Mouse (Mus musculus): ENCODE measurements at regions not wholly inside any gene's neighbourhood (a gene's known extent, or its start where the extent isn't known, plus 50 kb on each side); places are given as distances from the start of the nearest gene placed in this dataset.
"Not testable (repeated sequence)": the region's sequence is repeated elsewhere in the genome, so short reads cannot be mapped to it uniquely, and the experiment has no call there.

GRCm38 (mm10) chr6:102005627-102006026 lies 567.3 kb downstream of the Cntn3 start:
- DNase-seq, result no peak

- no peak for DNase-seq
These were observed 574.7 kb downstream of the Cntn3 start for GRCm38 (mm10) chr6:101998181-101998580.

- no peak for DNase-seq
These were observed 575.3 kb downstream of the Cntn3 start for GRCm38 (mm10) chr6:101997629-101998028.

- DNase-seq, result no peak
These were observed 580.1 kb downstream of the Cntn3 start for GRCm38 (mm10) chr6:101992815-101993214.

DNA sequence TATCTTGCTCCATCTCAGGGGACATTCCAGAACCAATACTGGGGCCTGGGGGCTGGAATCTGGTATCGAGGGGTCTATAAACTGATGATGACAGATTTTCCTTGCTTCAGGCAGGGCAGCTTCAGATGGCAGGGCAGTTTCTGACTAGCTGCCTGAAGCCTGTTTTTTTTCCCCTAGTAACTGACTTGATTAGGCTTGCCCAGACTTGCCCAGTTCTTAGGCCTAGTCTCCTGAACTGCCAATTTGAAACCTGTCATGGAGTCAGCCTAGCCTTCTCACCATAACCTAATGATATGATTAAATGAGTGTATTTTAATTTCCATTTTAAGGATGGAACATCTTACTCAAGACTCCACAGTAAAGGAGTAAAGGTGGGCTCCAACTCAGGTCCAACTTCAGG lies 591.2 kb downstream of the Cntn3 start:
- DNase-seq, result no peak

DNA sequence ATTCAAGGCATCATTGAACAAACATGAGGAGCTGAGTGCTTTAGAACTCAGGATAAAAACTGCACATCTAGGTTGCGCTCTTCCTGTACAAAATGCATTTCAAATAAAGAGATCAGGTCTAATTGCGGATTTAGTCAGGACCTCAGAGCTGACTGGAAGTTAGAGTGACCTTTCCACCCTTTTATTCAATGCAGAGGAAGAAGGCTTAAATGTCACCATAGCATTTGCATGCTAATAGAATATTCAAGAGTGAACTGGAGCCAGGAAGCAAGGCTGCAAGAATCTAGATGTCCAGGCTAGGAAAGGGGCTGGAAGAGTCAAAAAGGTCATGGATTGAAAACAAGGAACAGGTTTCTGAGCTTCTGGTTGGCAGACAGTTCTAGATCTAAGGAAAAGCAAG lies 593.7 kb downstream of the Cntn3 start:
- no peak for DNase-seq

- no peak for DNase-seq
These were observed 587.2 kb upstream of the Pdzrn3 start for GRCm38 (mm10) chr6:101964941-101965340.

DNA sequence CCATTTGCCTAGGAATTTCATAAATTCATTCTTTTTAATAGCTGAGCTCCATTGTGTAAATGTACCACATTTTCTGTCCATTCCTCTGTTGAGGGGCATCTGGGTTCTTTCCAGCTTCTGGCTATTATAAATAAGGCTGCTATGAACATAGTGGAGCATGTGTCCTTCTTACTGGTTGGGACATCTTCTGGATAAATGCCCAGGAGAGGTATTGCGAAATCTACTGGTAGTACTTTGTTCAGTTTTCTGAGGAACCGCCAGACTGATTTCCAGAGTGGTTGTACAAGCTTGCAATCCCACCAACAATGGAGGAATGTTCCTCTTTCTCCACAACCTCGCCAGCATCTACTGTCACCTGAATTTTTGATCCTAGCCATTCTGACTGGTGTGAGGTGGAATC lies 583.8 kb upstream of the Pdzrn3 start:
- DNase-seq, result not testable (repeated sequence)

- DNase-seq, result no peak
These were observed 572.0 kb upstream of the Pdzrn3 start for GRCm38 (mm10) chr6:101949681-101950080.

DNA sequence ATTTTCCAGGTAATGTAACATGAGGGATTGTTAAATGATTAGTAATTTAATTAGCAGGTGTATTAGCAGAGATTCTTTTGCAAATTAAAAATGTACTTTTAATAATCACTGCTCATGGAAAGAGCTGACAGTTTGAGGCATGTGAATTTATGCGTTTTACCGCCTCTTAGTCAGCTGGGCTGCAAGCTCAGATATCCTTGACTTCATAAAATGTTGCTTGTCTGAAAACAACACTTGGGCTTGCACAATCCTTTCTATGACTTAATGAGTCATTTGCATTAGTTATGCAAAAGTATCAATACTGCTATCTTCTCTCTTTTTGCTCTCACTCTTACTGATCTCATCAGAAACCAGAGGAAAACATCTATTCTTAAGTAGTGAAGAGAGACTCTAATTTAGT lies 571.3 kb upstream of the Pdzrn3 start:
- DNase-seq, result no peak

GRCm38 (mm10) chr6:101940266-101940866 lies 562.7 kb upstream of the Pdzrn3 start:
- no peak for DNase-seq

DNA sequence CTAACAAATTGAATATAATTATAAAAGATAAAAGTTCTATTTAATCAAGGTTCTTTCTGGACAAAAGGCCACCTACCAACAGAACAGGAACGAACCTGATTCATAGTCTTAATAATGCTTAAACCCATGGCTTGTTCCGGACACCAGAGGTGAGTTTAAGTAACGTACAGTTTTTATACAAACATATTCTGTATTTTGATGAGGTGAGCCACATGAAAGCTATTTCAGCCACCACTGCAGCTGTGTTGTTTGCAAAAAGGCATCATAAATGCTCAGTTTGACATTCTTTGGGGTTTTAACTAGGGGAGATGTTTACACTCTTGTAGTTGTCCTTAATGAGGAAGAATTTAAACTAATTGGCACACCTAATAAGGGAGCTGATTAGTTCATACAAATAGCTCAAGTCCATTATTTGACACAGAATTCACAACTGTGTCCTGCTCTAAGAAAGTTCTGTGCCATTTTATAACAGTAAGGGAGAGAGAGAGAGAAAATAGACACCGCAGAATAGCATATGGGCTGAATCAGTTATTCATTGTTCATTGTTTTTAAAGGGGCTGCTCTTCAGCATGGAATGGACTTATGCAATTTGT lies 560.8 kb upstream of the Pdzrn3 start:
- DNase-seq, result no peak

GRCm38 (mm10) chr6:101937467-101938392 lies 560.0 kb upstream of the Pdzrn3 start:
- no peak for DNase-seq

DNA sequence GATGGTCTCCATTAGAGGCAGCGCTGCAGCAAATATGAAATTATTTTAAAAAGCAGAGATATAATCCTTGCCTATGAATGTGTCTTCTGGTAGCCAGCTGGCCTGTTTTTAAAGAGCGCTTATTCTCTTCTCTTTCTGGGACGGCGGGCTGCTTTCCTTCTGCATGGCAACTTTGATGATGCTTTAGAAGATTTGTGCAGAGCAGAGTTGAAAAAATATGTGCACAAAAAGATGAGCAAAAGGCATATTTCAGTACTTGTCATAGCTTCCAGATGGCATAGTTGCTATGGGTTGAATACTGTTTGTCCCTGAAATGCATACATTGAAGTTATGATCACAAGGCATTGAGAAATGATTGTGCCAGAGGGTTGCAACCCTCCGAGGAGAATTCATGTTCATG lies 554.1 kb upstream of the Pdzrn3 start:
- DNase-seq, result no peak

GRCm38 (mm10) chr6:101921686-101922085 lies 544.0 kb upstream of the Pdzrn3 start:
- no peak for DNase-seq

DNA sequence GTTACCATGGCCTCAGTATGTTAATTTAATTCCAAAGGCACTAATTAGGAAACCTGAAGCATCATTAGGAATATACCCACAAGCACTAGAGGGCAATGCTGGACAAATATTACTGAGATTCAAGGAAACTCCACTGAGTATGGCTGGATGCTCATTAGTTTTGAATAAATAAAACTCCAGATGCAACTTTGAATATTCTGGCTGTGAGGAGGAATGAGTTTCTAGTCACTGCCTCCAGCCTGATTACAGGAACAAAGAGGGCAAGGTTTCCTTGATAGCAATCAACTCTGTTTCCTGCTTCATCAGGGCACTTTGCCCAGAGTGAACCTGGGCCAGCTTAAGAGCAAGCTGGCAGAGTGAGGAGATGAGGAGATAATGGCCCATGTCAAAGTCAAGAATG lies 543.5 kb upstream of the Pdzrn3 start:
- DNase-seq, result peak; percentile 15

GRCm38 (mm10) chr6:101918914-101919313 lies 541.2 kb upstream of the Pdzrn3 start:
- no peak for DNase-seq

GRCm38 (mm10) chr6:101905029-101905342 lies 527.3 kb upstream of the Pdzrn3 start:
- no peak for DNase-seq

DNA sequence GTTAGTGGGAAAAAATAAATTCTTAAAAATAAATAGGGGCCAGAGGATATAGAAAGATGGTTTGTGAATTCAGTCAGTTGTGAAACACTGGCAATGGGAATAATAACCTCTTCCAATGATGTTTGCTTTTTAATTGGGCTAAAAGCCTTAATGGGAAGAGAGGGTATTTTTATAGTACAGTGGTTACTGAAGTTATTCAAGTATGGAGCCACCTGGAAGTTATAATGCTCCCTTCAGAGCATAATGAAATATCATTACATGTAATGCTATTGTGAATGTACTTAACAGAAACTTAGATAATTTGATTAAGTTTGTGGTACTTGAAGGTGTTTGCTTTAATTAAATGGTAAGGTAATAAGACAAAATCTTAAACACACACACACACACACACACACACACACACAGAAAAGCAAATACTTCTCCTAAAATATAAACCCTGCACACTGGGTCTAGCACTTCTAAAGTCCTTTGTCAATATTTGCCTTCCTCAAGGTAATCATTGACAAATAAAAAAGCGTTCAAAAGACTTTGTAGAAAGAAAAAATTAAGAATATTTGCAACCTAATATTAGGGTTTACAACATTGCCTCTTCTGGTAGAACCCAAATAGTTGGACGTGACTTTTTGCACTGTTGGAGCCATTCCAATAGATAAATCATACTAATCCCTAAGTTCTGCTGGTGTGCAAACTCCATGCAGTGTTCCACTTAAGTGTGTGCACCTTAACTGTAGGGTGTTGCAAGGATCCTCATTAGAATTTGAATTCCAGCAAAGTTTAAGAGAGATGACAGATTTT lies 526.7 kb upstream of the Pdzrn3 start:
- no peak for DNase-seq

DNA sequence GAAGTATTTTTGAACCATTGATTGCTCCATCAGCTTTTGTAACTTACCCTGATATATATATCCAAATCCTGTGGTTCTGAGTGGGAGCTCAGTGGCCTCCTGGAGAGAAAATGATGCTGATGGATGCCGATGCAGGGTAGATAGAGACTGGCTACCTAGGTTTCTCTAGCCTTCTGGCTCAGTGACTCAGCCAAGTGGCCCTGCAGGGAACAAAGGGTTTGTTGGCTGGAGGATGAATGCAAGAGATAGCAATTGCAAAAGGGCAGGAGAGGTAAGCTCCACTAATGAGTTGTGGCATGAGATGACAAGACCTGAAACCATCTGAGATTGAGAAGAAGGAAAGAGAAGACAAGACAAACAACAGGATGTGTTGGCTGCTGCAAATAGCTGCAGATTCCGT lies 524.6 kb upstream of the Pdzrn3 start:
- peak; percentile 5 for DNase-seq

DNA sequence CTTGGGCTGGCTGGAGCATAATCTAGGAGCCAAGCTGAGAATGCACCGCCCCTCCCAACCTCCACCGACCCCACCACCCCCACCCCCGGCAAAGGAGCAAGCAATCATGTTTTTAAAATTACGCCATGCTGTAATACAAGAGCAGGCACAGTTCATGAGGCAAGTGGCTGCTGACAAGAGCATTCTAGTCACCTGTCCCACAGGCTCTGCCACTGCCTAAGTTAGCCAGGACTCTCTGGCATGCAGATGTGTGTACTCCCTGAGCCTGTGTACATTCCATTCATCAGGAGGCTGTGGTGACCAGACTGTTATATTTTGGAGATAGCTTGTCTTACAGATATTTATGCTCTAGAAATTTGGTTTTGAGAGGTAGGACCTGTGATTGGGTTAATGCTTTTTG lies 520.8 kb upstream of the Pdzrn3 start:
- DNase-seq, result no peak

- no peak for DNase-seq
These were observed 513.0 kb upstream of the Pdzrn3 start for GRCm38 (mm10) chr6:101890655-101891054.

DNA sequence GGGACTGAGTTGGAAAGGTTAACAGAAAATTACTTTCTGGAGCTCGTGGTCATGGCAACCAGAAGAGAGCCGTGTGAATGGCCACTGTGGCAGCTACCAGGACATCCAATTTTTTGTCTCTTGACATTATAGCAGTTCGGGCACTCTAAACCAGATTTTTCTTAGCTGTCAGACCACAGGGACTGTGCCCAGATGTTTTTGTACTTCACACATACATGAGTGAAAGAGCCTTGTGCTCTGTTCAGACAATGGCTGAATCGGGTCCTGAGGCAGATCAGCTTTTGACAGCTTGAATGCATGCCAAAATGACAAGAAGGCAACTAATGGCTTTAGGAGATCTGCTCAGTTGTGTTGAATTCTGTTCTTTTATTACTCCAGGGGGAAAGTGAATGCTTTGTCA lies 505.2 kb upstream of the Pdzrn3 start:
- no peak for DNase-seq

All from cerebellum, adult 9-11 months (tissue).